Mouse (Mus musculus) bone marrow macrophage, adult 2 months (primary cell): ENCODE measurements around the gene Hlx. TPM values are rescaled to one million over a fixed set of nuclear protein-coding genes. Genes with fewer than 3 reads are reported as not detected.

Source experiments
- H3K27ac ChIP-seq: 2 replicates; pipeline ENCODE4 v1.5.1; 2012; ENCODE audit warnings: low read depth, low read length; ENCODE audit not compliant: insufficient read depth
- H3K4me1 ChIP-seq: 2 replicates; pipeline ENCODE4 v1.6.1; 2012; ENCODE audit warnings: low read length; ENCODE audit not compliant: control insufficient read depth, insufficient read depth
- H3K4me3 ChIP-seq: 2 replicates; pipeline ENCODE4 v1.5.1; 2012; ENCODE audit warnings: mild to moderate bottlenecking, low read length, moderate library complexity; ENCODE audit not compliant: insufficient read depth
- CTCF ChIP-seq: IDR thresholded peaks from 2 replicates; pipeline ENCODE4 v1.5.1; 2012; ENCODE audit warnings: low read depth, mild to moderate bottlenecking, low read length, moderate library complexity
- POLR2A ChIP-seq: IDR thresholded peaks from 2 replicates; pipeline ENCODE4 v1.6.1; 2012; ENCODE audit warnings: mild to moderate bottlenecking, low read depth, low read length, borderline replicate concordance
- polyA plus RNA-seq: library from polyadenylated mRNA; stranded (reverse); fragments of >200 nt; gene quantifications from 2 replicates; pipeline ENCODE4 v1.2.4, GENCODE M21; 2012; ENCODE audit not compliant: missing spikeins, insufficient read depth, insufficient read length

The Hlx gene
- polyA plus RNA-seq, 1 experiment = 63.1 TPM

DNA sequence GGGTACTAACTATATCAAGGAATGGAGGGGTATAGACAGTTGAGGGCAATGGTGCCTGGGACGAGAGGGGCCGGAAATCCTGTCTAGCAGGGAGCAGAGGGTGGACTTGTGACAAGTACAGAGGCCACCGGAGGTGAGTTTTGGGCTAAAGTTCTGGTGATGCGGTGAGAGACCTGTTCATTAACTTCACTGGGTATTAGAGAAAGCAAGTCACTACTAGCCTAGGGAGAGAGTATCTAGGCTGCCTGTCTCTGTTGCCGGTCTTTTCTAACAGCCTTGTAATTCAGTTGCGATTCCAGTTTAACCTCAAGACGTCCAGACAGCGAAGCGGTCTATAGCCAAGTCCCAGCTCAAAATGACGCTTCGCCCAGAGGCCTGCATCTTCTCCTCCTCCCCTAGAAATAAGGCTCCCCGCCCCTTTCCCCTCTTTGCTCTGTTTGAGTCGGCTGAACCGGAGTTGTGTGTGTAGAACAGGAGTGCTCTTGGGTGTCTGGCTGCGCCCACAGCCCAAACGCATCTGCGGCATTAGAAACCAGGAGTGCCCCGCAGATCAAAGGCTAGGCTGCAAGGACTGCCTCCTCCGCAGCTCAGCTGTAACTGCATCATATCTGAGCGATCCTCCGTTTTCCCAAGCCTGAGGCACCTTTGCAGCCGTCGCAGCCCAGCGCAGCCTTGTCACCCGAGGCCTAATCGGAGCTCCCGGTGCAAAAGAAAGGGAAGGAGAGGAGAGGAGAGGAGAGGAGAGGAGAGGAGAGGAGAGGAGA, 1.8 kb upstream of the Hlx start:
- Histone ChIP-seq H3K27ac (peak overlapping the region; percentile 78), H3K4me3 (peak overlapping the region; percentile 66), H3K4me1 (peaks cover 13% of the 10 kb centered on the region)
- TF ChIP-seq POLR2A (no peak), CTCF (no peak)

DNA sequence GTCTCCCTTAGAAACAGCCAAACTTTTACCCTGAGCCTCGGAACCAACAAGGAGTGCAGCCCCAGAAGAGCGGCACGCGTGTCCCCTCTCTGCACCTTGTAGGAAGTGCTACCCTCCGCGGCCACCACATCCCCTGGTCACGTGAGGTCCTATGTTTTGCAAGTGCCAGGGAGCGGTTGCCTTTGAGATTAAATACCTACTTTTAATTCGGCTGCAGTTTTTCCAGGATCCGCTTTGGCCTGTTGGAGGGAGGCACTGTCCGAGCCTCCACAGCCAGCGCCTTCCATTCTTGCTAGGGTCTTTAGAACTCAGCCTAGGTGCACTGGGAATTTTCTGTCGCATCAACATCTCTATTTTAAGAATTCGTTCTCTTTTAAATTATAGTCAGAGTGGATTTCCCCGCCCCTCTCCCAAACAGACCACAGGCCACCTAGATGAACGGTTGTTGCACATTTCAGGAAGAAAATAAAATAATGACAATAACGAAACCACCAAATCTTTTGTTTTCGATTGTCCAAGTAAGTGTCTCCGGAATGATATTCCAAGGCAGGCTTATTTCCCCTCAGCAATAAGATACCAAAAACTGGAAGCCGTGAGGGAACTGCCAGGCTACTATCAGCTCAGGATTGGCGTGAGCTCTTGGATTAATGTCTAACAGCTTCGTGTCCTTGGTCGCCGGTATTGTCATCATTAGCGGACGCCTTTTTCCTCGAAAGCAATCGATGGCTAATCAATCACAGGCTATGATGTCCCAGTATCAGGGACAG, 1.1 kb upstream of the Hlx start:
- Histone ChIP-seq H3K27ac (peak overlapping the region; percentile 78), H3K4me1 (peaks cover 13% of the 10 kb centered on the region), H3K4me3 (peak overlapping the region; percentile 66)
- no peak for TF ChIP-seq CTCF
- no peak for TF ChIP-seq POLR2A

DNA sequence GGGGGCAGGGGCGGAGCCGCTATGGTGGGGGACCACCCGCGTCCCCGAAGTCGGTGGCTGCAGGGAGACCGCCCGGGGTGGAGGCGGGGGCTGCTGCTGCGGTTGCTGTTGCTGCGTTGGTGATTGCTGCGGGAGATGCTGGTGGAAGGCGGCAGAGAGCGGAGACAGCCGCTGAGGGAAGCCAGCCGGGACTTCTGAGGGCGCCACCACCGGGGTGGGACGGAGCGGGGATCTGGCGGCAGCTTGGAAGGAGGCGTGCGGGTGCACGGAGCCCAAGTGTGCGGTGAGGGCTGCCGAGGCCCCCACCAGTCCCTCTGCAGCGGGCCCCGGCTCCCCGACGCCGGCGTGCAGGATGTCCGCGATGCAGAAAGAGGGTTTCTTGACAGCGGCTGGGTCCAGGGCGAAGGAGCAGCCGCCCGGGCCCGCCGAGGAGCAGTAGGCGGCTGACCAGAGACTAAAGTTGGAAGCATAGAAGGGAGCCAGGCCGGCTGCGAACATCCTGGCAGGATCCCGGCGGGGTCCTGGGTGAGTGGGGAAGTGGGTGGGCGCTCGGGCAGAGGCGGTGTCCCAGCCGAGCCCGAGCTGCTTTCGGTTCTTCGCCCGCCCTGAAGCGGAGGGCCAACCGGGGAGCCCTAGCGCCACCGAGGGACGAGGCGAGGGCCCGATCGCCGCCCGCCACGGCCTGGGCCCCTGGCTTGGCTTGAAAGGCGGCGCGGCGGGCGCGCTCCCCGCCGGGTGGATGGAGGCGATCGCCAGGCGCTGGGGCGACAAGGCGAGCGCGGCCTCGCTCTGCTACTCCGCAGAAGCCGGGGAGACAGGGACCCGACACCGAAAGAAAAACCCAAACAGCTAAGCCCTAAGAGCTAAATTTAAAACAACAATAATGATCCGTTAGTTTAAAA, 524 bp downstream of the Hlx start:
- Histone ChIP-seq H3K4me3 (peak overlapping the region; percentile 91), H3K27ac (peak overlapping the region; percentile 97), H3K4me1 (peaks cover 18% of the 10 kb centered on the region)
- TF ChIP-seq POLR2A (no peak), CTCF (no peak)

DNA sequence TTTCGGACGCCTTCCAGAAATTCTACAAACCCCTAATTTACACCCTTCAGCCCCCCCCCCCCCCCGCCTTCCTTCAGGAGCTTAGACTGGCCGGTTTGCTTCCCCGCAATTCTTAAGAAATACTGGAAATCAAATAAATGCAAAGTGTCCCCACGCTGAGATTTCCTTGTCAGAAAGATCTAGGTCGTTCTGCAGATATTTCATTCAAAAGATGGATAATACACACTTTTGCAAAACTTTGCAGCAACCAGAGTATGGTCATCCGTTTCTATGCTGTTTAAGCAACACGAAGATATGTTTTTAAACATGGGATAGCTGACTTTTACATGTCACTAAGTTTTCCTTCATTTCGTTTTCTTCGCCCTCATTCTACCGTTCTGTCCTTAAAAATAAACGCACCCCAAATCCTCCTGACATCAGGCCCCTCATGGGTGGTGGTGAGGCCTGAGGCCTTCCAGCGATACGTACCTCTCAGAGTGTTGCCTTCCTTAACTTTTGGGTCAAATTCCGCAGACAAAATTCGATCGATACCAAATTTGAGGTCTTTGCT, 1.3 kb downstream of the Hlx start:
- peak overlapping the region; percentile 97 for H3K27ac ChIP-seq
- TF ChIP-seq CTCF (no peak), POLR2A (no peak)
- peak overlapping the region; percentile 91 for H3K4me3 ChIP-seq
- peaks cover 18% of the 10 kb centered on the region for H3K4me1 ChIP-seq

DNA sequence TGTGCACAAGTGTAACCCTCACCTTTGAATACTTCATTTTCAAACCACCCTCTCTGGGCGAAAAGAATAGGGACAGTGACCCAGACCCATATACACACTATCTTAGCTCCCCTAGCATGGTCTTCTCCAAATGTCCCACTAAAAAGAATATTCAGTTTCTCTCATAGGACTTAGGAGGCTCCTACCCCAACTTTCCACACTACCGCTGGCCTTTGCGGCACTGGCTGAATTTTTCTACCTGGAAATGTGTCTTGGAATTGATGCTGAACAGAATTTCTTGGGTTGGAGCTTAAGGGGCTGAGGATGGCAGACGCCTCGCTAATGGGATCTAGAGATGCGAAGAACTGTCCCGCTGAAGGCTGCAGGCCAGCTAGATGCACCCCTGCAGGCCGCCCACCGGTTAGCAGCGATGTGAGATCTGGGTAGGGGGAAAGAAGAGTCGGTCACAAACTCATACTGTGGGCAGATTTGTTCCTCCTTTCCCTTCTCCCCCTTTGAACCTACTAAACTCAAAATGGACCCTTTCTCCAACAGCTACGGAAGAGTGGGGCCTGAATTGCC, 1.9 kb downstream of the Hlx start:
- peaks cover 14% of the 10 kb centered on the region for H3K4me1 ChIP-seq
- TF ChIP-seq POLR2A (no peak), CTCF (no peak)
- H3K4me3 ChIP-seq = peak overlapping the region; percentile 91
- H3K27ac ChIP-seq = peak overlapping the region; percentile 97

DNA sequence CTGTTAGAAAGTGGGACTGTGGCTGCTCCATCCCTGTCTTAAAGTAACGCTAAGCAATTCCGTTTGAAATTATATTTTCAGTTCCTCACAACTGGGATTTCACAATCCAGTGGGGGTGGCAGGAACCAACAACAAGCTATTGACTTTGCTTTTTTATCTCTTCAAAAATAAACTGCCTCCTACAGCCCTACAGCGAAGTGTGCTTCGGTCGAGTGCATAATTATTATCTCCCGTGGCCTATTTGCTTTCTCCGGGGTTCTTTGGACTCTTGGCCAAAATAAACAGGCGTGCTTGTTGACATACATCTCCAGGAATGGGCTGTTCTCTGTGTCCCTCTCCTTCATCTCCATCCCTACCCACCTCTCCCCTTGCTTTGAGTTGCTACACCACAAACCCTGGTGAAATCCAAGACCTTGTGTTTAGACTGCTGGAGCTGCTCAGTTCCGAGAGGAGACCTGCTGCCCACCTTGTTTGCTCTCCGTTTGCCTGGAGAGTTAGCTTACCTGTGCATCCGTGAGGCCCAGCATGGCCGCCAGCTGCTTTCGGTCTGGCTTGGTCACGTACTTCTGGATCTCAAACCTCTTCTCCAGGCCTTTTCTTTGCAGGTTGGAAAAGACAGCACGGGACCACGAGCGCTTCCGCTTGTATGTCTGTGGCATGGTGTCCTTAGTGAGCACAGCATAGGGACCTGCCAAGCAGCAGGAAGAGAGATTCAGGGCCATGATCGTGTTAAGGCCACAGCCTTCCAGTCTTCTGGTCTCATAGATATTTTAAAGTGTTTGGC, 2.9 kb downstream of the Hlx start:
- H3K27ac ChIP-seq = peak overlapping the region; percentile 97
- peaks cover 10% of the 10 kb centered on the region for H3K4me1 ChIP-seq
- H3K4me3 ChIP-seq = peak overlapping the region; percentile 91
- TF ChIP-seq POLR2A (no peak), CTCF (peak; percentile 27; the same call in 1 of the 2 replicates)

DNA sequence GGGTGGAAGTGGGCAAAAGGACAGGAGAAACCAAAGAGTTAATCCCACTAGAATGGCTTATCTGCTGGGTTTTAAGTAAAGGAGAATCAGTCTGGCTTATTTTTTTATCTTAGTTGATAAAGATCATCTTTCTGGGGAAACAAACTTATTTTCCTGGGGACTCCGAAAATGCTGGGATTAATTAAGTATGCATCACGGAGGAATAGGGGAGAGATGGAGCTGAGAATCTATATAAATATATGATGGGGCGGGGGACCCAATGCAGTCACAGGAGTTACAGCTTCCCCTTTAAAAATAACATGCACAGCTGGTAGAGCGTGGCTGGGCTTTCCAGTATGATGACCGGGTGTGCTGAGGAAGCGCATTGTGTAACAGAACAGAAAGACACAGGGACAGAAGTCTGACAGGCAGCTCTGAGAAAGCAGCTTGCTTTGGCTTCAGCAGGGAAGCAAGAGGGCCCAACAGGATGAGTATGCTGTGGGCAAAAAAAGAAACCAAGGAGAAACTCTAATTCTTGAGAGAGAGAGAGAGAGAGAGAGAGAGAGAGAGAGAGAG, 3.8 kb downstream of the Hlx start:
- Histone ChIP-seq H3K4me1 (peaks cover 10% of the 10 kb centered on the region), H3K27ac (peak overlapping the region; percentile 97), H3K4me3 (peak overlapping the region; percentile 91)
- TF ChIP-seq POLR2A = no peak
- TF ChIP-seq CTCF = no peak

DNA sequence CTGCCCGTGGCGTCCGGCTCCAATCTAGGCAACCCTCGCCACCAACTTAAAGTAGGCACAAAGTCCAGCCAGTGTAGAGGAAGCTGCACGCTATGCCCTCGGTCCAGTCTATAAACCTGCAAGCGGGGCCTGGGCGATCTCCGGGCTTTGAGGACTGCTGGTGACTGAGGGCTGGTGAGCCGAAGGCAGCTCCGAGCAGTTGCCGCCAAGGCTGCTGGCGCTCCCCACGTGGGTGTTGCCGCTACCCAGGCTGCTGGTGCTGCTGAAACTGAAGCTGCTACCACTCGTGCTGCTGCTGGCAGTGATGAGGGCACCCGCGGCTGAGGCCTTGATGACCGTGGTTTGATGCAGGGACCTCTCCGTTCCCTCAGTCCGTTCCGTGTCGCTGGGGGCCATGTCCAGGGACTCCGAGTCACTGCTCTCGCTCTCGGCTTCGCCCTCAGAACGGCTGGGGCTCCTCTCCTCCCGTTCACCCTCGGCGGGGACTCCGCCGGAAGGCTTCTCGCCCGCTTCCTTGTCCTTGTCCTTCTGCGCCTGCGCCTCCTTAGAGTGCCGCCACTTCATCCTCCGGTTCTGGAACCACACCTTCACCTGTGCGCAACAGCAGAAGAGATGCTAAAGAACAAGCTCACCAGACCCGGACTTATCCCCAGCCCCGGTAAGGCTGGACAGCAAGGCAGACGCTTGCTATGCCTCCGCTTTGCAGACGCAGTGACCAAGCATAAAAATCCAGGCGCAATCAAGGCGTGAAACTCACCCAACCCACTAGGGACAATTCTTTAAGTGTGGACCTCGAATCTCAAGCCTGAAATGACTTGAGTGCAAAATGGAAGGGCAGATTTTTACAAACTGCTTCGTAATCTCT, 4.8 kb downstream of the Hlx start:
- Histone ChIP-seq H3K27ac (no peak overlapping the region; the same call in 1 of the 2 replicates), H3K4me3 (no peak overlapping the region), H3K4me1 (peaks cover 10% of the 10 kb centered on the region)
- TF ChIP-seq POLR2A (no peak), CTCF (no peak)
